Mouse (Mus musculus): Measurements from ENCODE around the gene Tas2r108. TPM values are rescaled to one million over a fixed set of nuclear protein-coding genes. Genes with fewer than 3 reads are reported as not detected.

Tas2r108 gene
- total RNA-seq (2017): not detected in 3 replicates

DNA sequence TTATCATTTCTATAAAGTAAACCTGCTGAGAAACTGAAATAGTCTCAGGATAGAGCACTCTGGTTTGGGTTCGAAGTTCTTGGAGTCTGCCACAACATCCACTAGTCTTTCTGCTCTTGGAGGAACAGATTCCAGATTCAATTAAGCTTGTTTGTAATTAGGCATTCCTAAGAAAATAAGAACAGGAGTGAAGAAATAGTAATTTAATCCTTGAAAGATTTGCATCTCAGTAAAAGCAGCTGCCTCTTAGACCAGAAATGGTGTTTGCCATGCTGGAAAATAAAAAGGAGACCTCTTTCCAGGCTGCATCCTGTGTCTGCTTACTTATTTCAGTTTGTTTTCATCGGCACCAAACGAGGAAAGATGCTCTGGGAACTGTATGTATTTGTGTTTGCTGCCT is at the start of gene Tas2r108:
Gene Tas2r108 (plus strand): TSS at position 301 of the 400 bp plus-strand sequence.
- ATAC-seq (replicated peaks; ENCODE audit: insufficient number of reproducible peaks, low FRiP score, low TSS enrichment, poor library complexity, severe bottlenecking): no peak

DNA sequence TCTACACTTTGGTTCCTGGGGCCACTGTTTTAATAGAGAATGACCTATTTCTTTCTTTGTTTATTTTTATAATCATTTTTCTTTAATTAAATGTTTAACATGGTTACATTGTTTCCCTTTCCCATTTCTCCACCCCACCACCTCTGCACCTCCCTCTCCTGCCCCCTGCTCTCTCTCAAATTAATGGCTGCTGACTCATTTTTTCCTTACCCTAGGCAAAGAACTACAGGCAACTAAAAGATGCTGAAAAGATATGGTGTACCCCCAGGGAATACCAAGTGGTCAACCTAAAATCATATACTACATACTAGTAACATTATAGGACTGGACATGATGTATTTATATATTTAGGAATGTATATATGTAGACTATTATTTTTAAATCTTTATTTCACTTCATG is 44.7 kb upstream of the Tas2r108 start:
- ATAC-seq (replicated peaks; ENCODE audit: insufficient number of reproducible peaks, low FRiP score, low TSS enrichment, poor library complexity, severe bottlenecking): no peak

DNA sequence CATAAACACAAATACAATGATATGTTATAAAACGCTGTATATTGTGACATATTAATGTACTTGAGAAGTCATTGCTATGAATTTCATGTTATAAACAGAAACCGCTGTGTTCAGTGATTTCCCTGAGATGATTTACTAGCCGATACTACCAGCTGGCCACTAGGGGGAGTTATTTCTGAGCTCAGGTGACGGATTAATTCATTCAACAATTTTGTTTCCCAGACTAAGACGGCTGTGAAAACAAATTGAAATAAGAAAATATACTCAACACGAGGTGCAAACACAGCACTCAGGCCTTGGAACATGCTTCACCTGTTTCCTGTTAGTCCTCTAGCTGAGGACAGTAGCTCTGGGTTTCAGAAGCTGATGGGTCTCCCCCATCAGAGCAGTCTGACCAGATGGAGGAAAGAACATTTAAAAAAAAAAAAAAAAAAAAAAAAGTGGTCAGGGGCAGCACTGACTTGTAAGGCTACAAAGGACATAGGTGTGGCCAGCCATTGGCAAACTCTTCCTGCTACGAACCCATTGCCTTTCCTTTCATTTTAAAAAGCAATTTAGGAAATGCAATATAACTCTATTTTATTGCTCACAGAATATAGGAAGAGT is 38.8 kb upstream of the Tas2r108 start:
- ATAC-seq (replicated peaks; ENCODE audit: insufficient number of reproducible peaks, low FRiP score, low TSS enrichment, poor library complexity, severe bottlenecking): no peak

DNA sequence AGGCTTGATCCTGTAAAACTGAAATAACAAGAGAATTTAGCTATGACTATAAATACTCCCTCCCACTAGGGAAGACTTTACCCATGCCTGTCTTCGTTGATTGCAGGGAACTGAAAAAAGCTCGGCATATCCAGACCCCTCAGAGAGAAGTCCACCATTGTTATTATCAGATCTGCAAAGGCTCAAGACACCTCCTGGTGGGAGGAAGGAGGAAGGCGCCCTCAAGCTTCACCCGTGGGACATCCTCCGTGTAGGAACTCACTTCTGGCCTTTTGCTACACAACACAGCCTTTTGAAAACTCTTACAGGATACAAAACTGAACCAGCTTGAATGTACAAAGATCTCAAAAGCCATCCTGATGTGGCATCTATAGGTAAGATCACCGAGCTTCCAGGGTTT is 27.6 kb upstream of the Tas2r108 start:
- ATAC-seq (replicated peaks; ENCODE audit: insufficient number of reproducible peaks, low FRiP score, low TSS enrichment, poor library complexity, severe bottlenecking): no peak

DNA sequence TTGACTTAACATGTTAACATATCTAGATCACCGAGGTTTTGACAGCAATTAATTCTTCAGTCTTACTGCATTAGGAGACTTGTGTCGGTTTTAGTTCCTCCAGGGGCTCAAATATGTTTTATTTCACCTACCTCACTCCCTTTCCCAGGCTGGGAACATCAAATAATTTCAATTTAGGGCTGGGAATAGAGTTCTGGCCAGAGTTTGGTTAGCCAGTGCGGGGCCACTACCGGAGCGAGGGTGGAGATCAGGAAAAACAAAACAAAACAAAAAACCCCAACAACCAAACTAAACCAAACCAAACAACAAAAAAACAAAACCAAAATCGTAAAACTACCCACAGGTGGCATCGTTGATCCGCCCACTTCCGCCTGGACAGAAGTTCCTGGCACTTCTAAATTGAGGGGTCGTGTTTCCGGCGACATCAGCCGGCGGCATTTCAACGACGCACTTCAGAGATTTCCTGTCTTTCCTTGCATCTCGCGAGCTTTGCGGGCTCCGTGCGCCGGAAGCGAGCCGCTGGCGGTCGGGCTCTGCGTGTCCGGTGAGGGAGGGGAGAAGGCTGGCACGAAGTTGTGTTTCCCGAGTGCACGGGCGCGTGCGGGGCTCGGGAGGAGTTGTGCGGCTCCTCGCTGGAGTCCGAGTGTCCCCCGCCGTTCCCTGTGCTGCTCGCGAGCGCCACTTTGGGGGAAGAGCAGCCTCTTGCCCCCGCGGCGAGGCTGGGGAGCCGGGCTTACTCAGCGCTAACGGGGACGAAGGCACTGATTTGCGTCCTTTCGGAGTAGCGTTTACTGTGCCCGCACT is 22.2 kb upstream of the Tas2r108 start, which contains the start of gene Ssbp1:
Gene Ssbp1 (plus strand): TSS at position 437 of the 804 bp plus-strand sequence.
- peak; percentile 97 for ATAC-seq (replicated peaks; ENCODE audit: insufficient number of reproducible peaks, low FRiP score, low TSS enrichment, poor library complexity, severe bottlenecking)

DNA sequence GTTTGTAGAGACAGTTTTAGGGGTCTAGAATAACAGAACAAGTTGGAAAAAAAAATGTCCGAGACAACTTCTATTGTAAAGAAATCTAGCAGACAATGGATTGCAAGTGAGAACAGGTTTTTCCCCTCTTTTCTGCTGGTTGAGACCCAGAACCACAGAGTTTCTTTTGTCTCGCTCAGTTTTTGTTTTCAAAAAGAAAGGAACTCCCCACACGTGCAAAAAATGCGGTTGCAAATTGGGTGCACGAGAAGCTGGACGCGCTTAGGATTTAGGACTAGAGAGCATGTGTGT is 21.7 kb upstream of the Tas2r108 start:
- no peak for ATAC-seq (replicated peaks; ENCODE audit: insufficient number of reproducible peaks, low FRiP score, low TSS enrichment, poor library complexity, severe bottlenecking)

DNA sequence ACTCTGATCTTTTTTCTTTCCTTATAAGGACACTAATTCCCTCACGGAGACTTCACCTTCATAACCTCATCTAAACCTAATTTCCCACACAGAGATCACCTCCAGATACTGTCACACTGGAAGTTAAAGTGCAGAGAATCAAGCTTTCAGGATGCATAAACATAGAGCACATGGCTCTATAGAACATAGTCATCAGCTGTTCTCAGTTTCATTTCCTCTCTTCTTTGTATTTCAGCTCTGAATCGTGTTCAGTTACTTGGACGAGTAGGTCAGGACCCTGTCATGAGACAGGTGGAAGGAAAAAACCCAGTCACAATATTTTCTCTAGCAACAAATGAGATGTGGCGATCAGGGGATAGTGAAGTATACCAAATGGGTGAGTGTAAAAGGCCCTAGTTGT is 17.2 kb upstream of the Tas2r108 start:
- no peak for ATAC-seq (replicated peaks; ENCODE audit: insufficient number of reproducible peaks, low FRiP score, low TSS enrichment, poor library complexity, severe bottlenecking)

DNA sequence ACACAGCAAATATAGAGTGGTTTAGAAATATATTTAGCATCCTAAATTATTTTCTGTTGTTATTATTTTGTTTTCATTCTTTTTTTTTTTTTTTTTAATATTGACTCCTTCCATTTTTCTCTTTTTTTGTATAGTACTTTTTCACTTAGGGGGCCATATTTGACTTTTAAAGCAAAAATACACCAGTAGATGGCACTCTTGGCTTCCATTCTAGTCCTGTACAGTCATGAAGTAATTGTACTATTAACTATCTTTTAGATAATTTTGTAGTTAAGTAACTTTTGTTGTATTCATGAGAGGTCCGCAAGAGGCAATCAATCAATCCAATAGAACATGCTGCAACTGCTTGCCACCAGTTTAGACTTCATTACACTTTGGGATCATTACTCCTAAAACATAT is 13.6 kb upstream of the Tas2r108 start:
- no peak for ATAC-seq (replicated peaks; ENCODE audit: insufficient number of reproducible peaks, low FRiP score, low TSS enrichment, poor library complexity, severe bottlenecking)

DNA sequence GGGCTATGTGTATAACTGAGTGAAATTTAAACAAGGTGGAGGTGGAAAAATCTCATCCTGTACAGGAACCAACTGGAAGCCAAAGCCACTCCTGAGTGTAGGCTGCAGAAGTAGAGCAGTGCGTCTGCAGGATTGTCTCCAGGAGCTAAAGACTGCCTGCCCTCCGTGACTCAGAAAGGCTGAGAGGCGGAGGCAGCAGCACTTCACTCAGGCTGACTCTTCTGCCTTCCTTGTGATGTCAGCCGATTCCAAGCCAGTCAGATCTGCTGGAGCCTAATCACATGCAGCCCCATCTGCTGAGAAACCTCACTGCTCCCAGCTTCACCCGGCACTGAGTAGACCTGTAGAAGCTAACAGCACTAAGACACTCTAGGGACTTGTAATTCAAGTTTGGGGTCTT is 11.0 kb upstream of the Tas2r108 start:
- ATAC-seq (replicated peaks; ENCODE audit: insufficient number of reproducible peaks, low FRiP score, low TSS enrichment, poor library complexity, severe bottlenecking): no peak

DNA sequence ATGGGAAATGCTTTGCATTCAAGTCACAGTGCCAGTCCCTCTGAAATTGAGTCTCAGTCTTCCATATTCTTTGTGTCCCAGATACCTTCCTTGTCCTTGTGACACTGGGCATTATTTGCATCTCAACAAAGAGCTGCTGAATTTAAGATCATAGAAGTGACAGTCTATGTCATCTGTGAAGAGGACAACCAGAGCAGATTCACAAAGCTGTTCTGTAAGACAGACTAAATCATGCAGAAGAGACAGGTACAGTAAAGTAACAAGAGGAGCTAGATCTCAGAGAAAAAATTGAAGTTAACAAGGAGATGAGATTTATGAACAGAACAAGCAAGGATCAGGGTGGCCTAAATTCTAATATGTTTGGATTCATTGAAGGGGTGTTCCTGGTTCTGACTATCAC is 2.4 kb upstream of the Tas2r108 start, which contains the start of gene Tas2r137:
Gene Tas2r137 (plus strand): TSS at position 301 of the 400 bp plus-strand sequence.
- no peak for ATAC-seq (replicated peaks; ENCODE audit: insufficient number of reproducible peaks, low FRiP score, low TSS enrichment, poor library complexity, severe bottlenecking)

DNA sequence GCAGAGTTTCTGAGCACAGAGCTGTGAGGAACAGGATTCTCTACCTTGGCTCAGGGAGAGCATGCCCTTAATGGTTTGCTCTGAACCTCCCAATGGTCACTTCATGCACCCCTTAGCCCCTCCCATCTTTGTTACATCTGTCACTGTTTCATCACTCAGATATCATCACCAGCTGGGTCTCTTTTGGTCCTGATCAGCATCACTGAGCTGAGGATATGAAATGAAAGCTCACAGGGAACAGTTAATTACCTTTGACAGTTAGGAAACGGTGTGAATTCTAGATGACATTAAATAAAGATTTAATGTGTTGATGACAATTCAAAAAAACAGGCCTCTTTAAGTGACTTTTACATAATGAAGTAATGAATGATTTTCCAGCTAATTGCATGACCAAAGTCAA is 26.1 kb downstream of the Tas2r108 start, which contains the start of gene Prss37:
Gene Prss37 (minus strand): TSS at position 101 of the 400 bp plus-strand sequence.
- no peak for ATAC-seq (replicated peaks; ENCODE audit: insufficient number of reproducible peaks, low FRiP score, low TSS enrichment, poor library complexity, severe bottlenecking)

Other genes starting within 250 kb of the Tas2r108 start
- 12.5 to 16.8 TPM (median 12.7 TPM) in 3 replicates for gene Agk, start 168.4 kb upstream of the Tas2r108 start, total RNA-seq (2017)
- 6.1 to 9.0 TPM (median 8.2 TPM) in 3 replicates for gene E330009J07Rik, start 57.4 kb upstream of the Tas2r108 start, total RNA-seq (2017)
- 0.19 TPM in 1 of 3 replicates, not detected in the others for gene Wee2, start 54.4 kb upstream of the Tas2r108 start, total RNA-seq (2017)
- 42.9 to 67.8 TPM (median 47.2 TPM) in 3 replicates for gene Ssbp1, start 22.2 kb upstream of the Tas2r108 start, total RNA-seq (2017)
- not detected in 3 replicates for gene Tas2r137, start 2.3 kb upstream of the Tas2r108 start, total RNA-seq (2017)
- not detected in 3 replicates for gene Prss37, start 26.0 kb downstream of the Tas2r108 start, total RNA-seq (2017)
- gene Olfr461, start 61.5 kb downstream of the Tas2r108 start, total RNA-seq (2017): not detected in 3 replicates
- 0.57 TPM in 1 of 3 replicates, not detected in the others for gene Olfr460, start 76.0 kb downstream of the Tas2r108 start, total RNA-seq (2017)
- 0.19 to 1.5 TPM (median 0.67 TPM) in 3 replicates for gene Clec5a, start 92.3 kb downstream of the Tas2r108 start, total RNA-seq (2017)
- gene Tas2r138, start 119.8 kb downstream of the Tas2r108 start, total RNA-seq (2017): not detected in 3 replicates
- not detected in 3 replicates for gene Mgam, start 135.3 kb downstream of the Tas2r108 start, total RNA-seq (2017)

All from monocyte, adult 5-6 weeks (primary cell).